Mouse (Mus musculus) G1E (cell line): ENCODE results near the gene Fastkd3.

Experiments
- CTCF ChIP-seq: IDR thresholded peaks from 2 replicates; pipeline ENCODE4 v1.5.1; 2012; ENCODE audit warnings: low read depth, low read length, inconsistent platforms, mixed read lengths
- GATA1 ChIP-seq: IDR thresholded peaks from 2 replicates; pipeline ENCODE4 v1.6.1; 2012; ENCODE audit warnings: borderline replicate concordance, low read length, inconsistent platforms, mixed read lengths

DNA sequence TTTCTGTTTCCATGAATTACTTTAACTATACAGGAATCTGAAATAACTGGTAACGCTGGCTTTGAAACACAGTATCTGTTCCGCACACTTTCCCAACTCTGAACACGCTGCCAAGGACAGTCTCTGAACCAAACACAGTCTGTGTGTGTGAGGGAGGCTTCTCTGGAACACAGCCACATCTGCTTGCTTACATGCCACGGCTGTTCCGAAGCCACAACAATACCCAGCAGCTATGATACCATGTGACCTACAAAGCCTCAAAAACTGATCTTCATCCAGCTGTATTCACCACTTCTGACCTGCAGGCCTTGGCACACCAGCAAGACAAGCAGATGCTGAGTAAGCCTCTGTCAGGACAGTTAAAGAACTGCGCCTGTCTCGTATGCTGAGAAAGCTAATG, 4.1 kb upstream of the Fastkd3 start:
- TF ChIP-seq CTCF (no peak), GATA1 (no peak)
